ENCODE assay signal across 11 mouse cellular contexts in the genomic region with DNA sequence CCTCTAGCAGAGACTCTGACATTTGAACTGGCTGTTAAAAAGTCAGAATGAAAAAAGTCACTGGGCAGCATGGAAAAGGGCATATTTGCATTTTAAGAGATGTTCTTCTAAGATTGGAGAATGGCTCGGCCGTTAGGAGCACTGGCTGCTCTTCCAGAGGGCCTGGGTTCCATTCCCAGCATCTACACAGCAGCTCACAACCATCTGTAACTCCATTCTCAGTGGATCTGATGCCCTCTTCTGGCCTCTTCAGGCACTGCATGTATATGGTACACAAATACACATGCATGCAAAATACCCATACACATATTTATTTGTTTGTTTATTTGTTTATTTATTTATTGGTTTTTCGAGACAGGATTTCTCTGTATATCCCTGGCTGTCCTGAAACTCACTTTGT. TPM values are rescaled to one million over a fixed set of nuclear protein-coding genes. Genes with fewer than 3 reads are reported as not detected.
DNase-seq lines count a peak whose midpoint lies in the region; TF ChIP-seq lines count a peak whose summit lies in the region.
"Had no signal": no experiment of that assay in that cellular context is flagged by ENCODE, and none has a peak within 500 bp of the region (broad histone marks: within the 10 kb centered on the region; RNA-seq: fewer than 3 reads in every experiment).

No protein-coding gene starts in this region.

- H3K4me1 ChIP-seq in cerebellum, adult 2 months (ENCODE audit: control insufficient read depth, insufficient read depth, low read length): 0 out of 2 replicates have a peak, but pooled peaks cover 2% of the 10 kb centered on the region
- peaks cover 21% of the 10 kb centered on the region for H3K4me1 ChIP-seq in forebrain, embryonic 10.5 days

- 84% methylated on average over 3 of the region's 3 CpGs for WGBS in cerebellum, adult 2 months
- WGBS in forebrain, embryonic 10.5 days: 85% methylated on average over 3 of the region's 3 CpGs

- peak; percentile 45 for TF ChIP-seq CTCF in cerebellum, adult 2 months (IDR thresholded peaks at IDR 0.05; ENCODE audit: borderline replicate concordance, insufficient read depth, low read depth, low read length)

- no peak overlapping the region for H3K4me3 ChIP-seq in cerebellum, adult 2 months (replicated peaks; ENCODE audit: insufficient read depth, low read depth, low read length)
- no peak overlapping the region for H3K4me3 ChIP-seq in forebrain, embryonic 10.5 days

- peak in 1 of 2 experiments; percentile 36 for DNase-seq in cerebellum, adult 2 months
- no peak for DNase-seq in cerebellum, adult 9-11 months
- peak; percentile 45 for DNase-seq in spleen, adult 12 weeks (ENCODE audit: low spot score)
- no peak for DNase-seq in spleen, postnatal 36 days (ENCODE audit: low spot score in 2 of 2)
- DNase-seq in liver: peak; percentile 64
- DNase-seq in thymus, postnatal 36 days: peak; percentile 47 to 49
- DNase-seq in urinary bladder, postnatal 25 days (ENCODE audit: low spot score): no peak
- no peak for DNase-seq in forebrain, embryonic 10.5 days (ENCODE audit: extremely low spot score, low spot score)

- H3K27me3 ChIP-seq in cerebellum, adult 2 months (ENCODE audit: control insufficient read depth, insufficient read depth, low read length): no peaks in the 10 kb centered on the region
- peaks cover 16% of the 10 kb centered on the region for H3K27me3 ChIP-seq in forebrain, embryonic 10.5 days (ENCODE audit: poor library complexity, severe bottlenecking)
- H3K27me3 ChIP-seq: limb, embryonic 12.5 days had no signal

- H3K36me3 ChIP-seq in forebrain, embryonic 10.5 days (replicated peaks): peaks cover 5% of the 10 kb centered on the region
- H3K36me3 ChIP-seq: limb, embryonic 12.5 days had no signal

- no peak overlapping the region for H3K27ac ChIP-seq in cerebellum, adult 2 months (ENCODE audit: insufficient read depth, low read length)
- H3K27ac ChIP-seq in forebrain, embryonic 10.5 days: no peak overlapping the region
- H3K27ac ChIP-seq: limb, embryonic 12.5 days had no signal

- H3K9me3 ChIP-seq in forebrain, embryonic 10.5 days: no peaks in the 10 kb centered on the region

- TF ChIP-seq POLR2A in cerebellum, adult 2 months (IDR thresholded peaks at IDR 0.05; ENCODE audit: borderline replicate concordance, insufficient read depth, low read length): no peak

RNA-seq across cellular contexts. Expression of a gene that starts 0.7 kb away (rescaled TPM):
- 7.9 and 9.9 TPM in 2 replicates for polyA plus RNA-seq in cerebellum, adult 2 months (2012; rRNA removed)
- polyA plus RNA-seq in forebrain, embryonic 10.5 days (2016; fragmentation: Nextera tagmentation; extraction: Ambion mirVana): 2.8 and 2.9 TPM in 2 replicates

RNA-seq across cellular contexts. Expression of a gene that starts 17.8 kb away (rescaled TPM):
- 0.08 and 0.19 TPM in 2 replicates for polyA plus RNA-seq in cerebellum, adult 2 months (2012; rRNA removed)
- polyA plus RNA-seq in forebrain, embryonic 10.5 days (2016; fragmentation: Nextera tagmentation; extraction: Ambion mirVana): 0.06 TPM in 1 of 2 replicates, not detected in the other
- polyA plus RNA-seq: limb, embryonic 12.5 days had no signal

RNA-seq across cellular contexts. Expression of a gene that starts 19.3 kb away (rescaled TPM):
- 105 and 120 TPM in 2 replicates for polyA plus RNA-seq in cerebellum, adult 2 months (2012; rRNA removed)
- 5.3 and 7.2 TPM in 2 replicates for polyA plus RNA-seq in forebrain, embryonic 10.5 days (2016; fragmentation: Nextera tagmentation; extraction: Ambion mirVana)

RNA-seq across cellular contexts. Expression of a gene that starts 28.6 kb away (rescaled TPM):
- 3.7 and 7.0 TPM in 2 replicates for polyA plus RNA-seq in cerebellum, adult 2 months (2012; rRNA removed)
- not detected in 2 replicates for polyA plus RNA-seq in forebrain, embryonic 10.5 days (2016; fragmentation: Nextera tagmentation; extraction: Ambion mirVana)
- polyA plus RNA-seq: forebrain, embryonic 14.5 days; limb, embryonic 12.5 days; neural tube, embryonic 14.5 days had no signal

RNA-seq across cellular contexts. Expression of a gene that starts 35.2 kb away (rescaled TPM):
- polyA plus RNA-seq in cerebellum, adult 2 months (2012; rRNA removed): 14.5 and 15.3 TPM in 2 replicates
- 21.3 and 23.8 TPM in 2 replicates for polyA plus RNA-seq in forebrain, embryonic 10.5 days (2016; fragmentation: Nextera tagmentation; extraction: Ambion mirVana)

Comparison
In these comparisons a context has a peak if more than half of its experiments do, and no peak if none do; other contexts are left out.
1. DNase-seq: peak in spleen, adult 12 weeks (single experiment), liver (single experiment) and thymus, postnatal 36 days (2 of 2); none in cerebellum, adult 9-11 months (single experiment), spleen, postnatal 36 days (0 of 2), urinary bladder, postnatal 25 days (single experiment) and forebrain, embryonic 10.5 days (single experiment).
2. RNA of a gene that starts 19.3 kb away (polyA plus RNA-seq): 105 to 120 TPM in cerebellum, adult 2 months; 5.3 to 7.2 TPM in forebrain, embryonic 10.5 days; every median in the first group is over 10 times any median in the second.